Mouse (Mus musculus) heart, embryonic 15.5 days (tissue): Measurements from ENCODE around the gene Arntl2. TPM values are rescaled to one million over a fixed set of nuclear protein-coding genes. Genes with fewer than 3 reads are reported as not detected.
"Not testable (repeated sequence)": the region's sequence is repeated elsewhere in the genome, so short reads cannot be mapped to it uniquely, and the experiment has no call there.

Source experiments
- ATAC-seq: fragments of 200-750 bp; cut with Nextera tagmentation; replicated peaks from 2 replicates; pipeline ENCODE4 v1.8.0; 2017; ENCODE audit warnings: low read depth, moderate TSS enrichment; ENCODE audit not compliant: insufficient number of reproducible peaks, insufficient read depth, low FRiP score
- H3K27ac ChIP-seq: fragments of 300-500 bp; sonication (generic); 2 replicates; pipeline ENCODE4 v1.5.1; 2015; ENCODE audit warnings: mild to moderate bottlenecking, inconsistent platforms
- H3K27me3 ChIP-seq: fragments of 300-500 bp; sonication (generic); 2 replicates; pipeline ENCODE4 v1.6.1; 2015; ENCODE audit warnings: inconsistent platforms
- H3K36me3 ChIP-seq: fragments of 300-500 bp; sonication (generic); 2 replicates; pipeline ENCODE4 v1.6.1; 2015; ENCODE audit warnings: mild to moderate bottlenecking, inconsistent platforms
- H3K4me1 ChIP-seq: fragments of 300-500 bp; sonication (generic); replicated peaks from 2 replicates; pipeline ENCODE4 v1.6.1; 2015; ENCODE audit warnings: inconsistent platforms
- H3K4me2 ChIP-seq: fragments of 300-500 bp; sonication (generic); 2 replicates; pipeline ENCODE4 v1.6.1; 2015; ENCODE audit warnings: inconsistent platforms, mild to moderate bottlenecking, moderate library complexity
- H3K4me3 ChIP-seq: fragments of 300-500 bp; sonication (generic); 2 replicates; pipeline ENCODE4 v1.5.1; 2015; ENCODE audit warnings: mild to moderate bottlenecking, inconsistent platforms
- H3K9ac ChIP-seq: fragments of 300-500 bp; sonication (generic); 2 replicates; pipeline ENCODE4 v1.6.1; 2015; ENCODE audit warnings: mild to moderate bottlenecking, inconsistent platforms
- H3K9me3 ChIP-seq: fragments of 300-500 bp; sonication (generic); replicated peaks from 2 replicates; pipeline ENCODE4 v1.6.1; 2016; ENCODE audit warnings: inconsistent platforms
- WGBS: fragments of 180-500 bp; shearing (Covaris S2); methylation state at CpG from one replicate; pipeline ENCODE4 v1.1.7; 2015; ENCODE audit warnings: mixed read lengths; 5-methylcytosine and 5-hydroxymethylcytosine counted together
- polyA plus RNA-seq: library from polyadenylated mRNA; unstranded; fragments of >200 nt; fragmentation: Nextera tagmentation; extraction: Ambion mirVana; gene quantifications from 2 replicates; pipeline ENCODE4 v1.2.1, GENCODE M21; 2015

Arntl2 gene
- polyA plus RNA-seq, 1 experiment from 2014 or later, result 2.6 TPM

DNA sequence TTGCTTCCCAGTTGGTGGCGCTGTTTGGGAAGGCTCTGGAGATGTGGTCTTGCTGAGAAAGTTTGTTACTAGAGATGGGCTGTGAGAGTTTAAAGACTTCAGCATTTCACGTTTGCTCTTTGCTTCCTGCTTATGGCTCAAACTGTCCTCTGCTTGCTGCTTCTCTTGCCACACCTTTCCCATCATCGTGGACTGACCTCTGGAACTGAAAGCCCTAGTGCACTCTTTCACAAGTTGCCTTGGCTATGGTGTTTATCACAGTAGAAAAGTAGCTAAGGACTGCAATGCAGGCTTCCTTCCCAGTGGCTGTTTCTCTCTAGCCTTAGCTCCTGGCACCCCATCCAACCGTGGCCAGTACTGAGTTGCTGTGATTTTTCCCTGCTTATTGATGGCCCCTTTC is 35.1 kb upstream of the Arntl2 start:
- ATAC-seq, result no peak
- Histone ChIP-seq H3K36me3 (peaks cover 10% of the 10 kb centered on the region; the same call in 1 of the 2 replicates), H3K27ac (no peak overlapping the region), H3K4me2 (no peak overlapping the region), H3K27me3 (no peaks in the 10 kb centered on the region), H3K9me3 (no peaks in the 10 kb centered on the region), H3K4me1 (no peaks in the 10 kb centered on the region), H3K9ac (no peak overlapping the region), H3K4me3 (no peak overlapping the region)
- 60% methylated on average over 4 of the region's 4 CpGs for WGBS

DNA sequence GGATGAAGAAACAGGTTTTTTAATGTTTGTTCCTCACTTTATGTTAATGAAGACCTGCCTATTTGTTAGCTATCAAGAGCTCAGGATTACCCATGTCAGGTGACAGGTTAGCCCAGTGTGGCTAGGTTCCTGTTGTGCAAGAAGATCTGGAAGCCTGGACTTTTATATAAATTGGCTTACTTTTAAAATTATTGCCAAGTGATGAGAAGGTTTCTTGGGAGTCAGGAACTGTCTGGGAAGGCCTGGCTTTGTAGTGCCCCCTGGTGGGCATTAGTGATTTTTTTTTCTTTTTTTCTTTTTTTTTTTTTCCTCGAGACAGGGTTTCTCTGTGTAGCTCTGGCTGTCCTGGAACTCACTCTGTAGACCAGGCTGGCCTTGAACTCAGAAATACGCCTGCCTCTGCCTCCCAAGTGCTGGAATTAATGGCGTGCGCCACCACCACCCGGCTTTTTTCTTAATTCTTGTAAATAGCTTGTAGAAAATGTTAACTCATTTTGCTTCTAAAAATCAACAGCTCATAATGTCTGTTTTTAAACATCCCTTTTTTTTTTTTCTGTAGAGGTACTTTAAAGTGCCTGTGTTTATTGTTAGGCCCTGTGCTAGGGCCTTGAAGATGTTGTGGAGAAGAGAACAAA is 33.5 kb upstream of the Arntl2 start:
- H3K9ac ChIP-seq, result no peak overlapping the region
- no peak overlapping the region for H3K4me2 ChIP-seq
- H3K9me3 ChIP-seq, result no peaks in the 10 kb centered on the region
- no peak overlapping the region for H3K27ac ChIP-seq
- no peaks in the 10 kb centered on the region for H3K27me3 ChIP-seq
- WGBS, result 66% methylated on average over 5 of the region's 5 CpGs
- H3K4me3 ChIP-seq, result no peak overlapping the region
- no peak for ATAC-seq
- H3K36me3 ChIP-seq, result peaks cover 24% of the 10 kb centered on the region
- H3K4me1 ChIP-seq, result no peaks in the 10 kb centered on the region

DNA sequence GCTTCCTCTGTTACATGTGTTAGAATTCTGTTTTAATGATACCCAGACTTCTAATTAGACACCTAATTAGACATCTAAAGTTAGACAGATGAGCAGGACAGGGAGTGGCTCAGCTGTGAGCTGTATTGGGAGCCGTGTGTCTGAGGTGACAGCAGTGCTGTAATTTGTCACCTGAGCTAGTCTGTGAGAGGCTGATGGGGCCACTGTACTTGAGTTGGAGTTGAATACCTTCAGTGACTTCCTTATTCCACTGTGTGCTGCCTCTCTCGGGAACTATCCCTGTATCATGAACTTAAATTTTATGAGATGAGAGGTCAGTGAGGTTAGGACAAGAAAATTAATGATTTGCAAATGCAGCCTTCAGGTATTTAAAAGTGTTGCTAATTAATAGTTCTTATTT is 31.3 kb upstream of the Arntl2 start:
- H3K4me2 ChIP-seq, result no peak overlapping the region
- H3K4me3 ChIP-seq, result no peak overlapping the region

DNA sequence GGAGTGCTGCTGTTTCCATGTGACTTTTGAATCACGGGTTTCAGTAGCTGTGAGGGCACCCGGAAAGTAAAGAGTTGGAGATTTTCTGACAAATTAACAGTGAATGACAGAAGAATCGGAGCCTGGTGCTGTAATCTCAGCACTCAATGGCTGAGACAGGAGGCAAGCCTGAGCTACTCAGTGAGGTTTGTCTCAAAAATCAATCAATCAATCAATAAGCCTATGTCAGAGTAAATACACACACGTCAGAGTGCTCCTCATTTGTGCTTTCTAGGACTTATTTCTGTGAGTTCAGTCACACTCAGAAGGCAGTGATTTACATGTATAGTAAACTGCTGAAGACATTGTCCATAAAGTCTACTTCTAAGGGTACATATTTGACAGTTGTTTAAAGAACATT is 30.6 kb upstream of the Arntl2 start:
- H3K36me3 ChIP-seq, result peaks cover 44% of the 10 kb centered on the region
- WGBS, result 83% methylated on average over 4 of the region's 4 CpGs
- H3K4me3 ChIP-seq, result no peak overlapping the region
- no peak overlapping the region for H3K9ac ChIP-seq
- H3K27ac ChIP-seq, result no peak overlapping the region
- no peak overlapping the region for H3K4me2 ChIP-seq
- no peaks in the 10 kb centered on the region for H3K4me1 ChIP-seq
- no peaks in the 10 kb centered on the region for H3K27me3 ChIP-seq
- no peaks in the 10 kb centered on the region for H3K9me3 ChIP-seq
- ATAC-seq, result no peak

More for the DNA sequence above, 31.3 kb upstream of the Arntl2 start:
- peaks cover 41% of the 10 kb centered on the region for H3K36me3 ChIP-seq
- H3K9ac ChIP-seq, result no peak overlapping the region
- no peak overlapping the region for H3K27ac ChIP-seq
- no peak for ATAC-seq
- H3K9me3 ChIP-seq, result no peaks in the 10 kb centered on the region
- no peaks in the 10 kb centered on the region for H3K27me3 ChIP-seq
- H3K4me1 ChIP-seq, result no peaks in the 10 kb centered on the region
- 41% methylated on average over 2 of the region's 2 CpGs for WGBS

DNA sequence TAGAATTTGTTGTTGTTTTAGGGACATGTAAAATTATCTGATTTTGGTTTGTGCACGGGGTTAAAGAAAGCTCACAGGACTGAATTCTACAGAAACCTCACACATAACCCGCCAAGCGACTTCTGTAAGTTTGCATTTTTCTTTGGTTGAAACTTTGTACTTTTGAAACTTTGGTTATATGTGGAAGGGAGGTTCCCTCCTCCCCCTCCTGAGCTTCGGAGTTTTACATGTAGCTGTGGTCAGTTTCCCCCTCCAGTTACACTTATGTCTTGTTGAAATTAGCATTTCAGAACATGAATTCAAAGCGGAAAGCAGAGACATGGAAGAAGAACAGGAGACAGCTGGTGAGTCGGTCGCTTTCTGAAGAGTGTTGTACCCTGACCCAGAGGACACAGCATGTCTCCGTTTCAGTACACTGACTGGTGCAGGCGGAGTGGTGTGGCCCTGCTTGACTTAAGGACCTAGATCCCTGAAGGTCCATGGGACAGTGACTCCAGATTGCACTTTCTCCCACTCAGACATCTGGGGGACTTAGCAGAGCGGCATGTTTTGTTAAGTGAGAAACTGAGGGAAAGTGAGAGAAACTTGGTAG is 26.9 kb upstream of the Arntl2 start:
- Histone ChIP-seq H3K27me3 (no peaks in the 10 kb centered on the region), H3K9me3 (no peaks in the 10 kb centered on the region), H3K4me2 (no peak overlapping the region), H3K9ac (no peak overlapping the region), H3K27ac (no peak overlapping the region), H3K4me1 (no peaks in the 10 kb centered on the region), H3K36me3 (peaks cover 65% of the 10 kb centered on the region), H3K4me3 (no peak overlapping the region)
- 88% methylated on average over 10 of the region's 10 CpGs for WGBS
- ATAC-seq, result no peak

DNA sequence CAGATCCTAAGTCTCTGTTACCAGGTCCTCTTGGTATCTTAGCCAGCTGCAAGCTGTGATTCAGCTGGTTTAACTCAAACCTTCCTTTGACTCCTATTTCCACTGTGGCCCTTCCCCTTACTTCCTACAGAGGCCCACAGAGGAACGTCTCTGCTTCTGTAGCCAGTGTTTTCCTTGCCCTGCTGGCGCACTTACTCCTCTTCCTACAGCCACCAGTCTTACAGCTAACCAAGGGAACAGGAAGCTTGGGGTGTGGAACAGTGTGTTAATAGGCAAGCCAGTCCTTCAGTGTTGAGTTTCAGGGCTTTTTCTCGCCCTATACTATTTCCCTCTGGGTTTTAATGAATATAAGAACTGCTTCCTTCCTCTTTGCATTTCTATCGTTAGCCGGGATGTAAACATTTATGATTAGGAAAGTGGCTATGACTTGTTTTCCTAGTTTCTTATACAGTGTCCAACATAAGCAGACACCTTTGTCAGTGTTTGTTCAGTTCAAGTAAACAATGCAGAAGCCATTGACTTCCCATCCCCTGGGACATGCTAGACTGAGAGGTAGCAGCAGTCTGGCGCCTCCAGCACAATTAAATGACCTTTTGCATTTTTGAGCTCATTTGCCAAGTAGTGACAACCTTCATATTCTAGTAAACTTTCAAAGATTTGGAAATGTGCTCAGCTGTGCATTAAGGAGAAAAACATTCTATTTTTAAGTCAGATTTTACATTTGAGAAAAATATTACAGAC is 25.7 kb upstream of the Arntl2 start:
- WGBS, result 55% methylated on average over 6 of the region's 6 CpGs
- peak; percentile 66 for ATAC-seq

DNA sequence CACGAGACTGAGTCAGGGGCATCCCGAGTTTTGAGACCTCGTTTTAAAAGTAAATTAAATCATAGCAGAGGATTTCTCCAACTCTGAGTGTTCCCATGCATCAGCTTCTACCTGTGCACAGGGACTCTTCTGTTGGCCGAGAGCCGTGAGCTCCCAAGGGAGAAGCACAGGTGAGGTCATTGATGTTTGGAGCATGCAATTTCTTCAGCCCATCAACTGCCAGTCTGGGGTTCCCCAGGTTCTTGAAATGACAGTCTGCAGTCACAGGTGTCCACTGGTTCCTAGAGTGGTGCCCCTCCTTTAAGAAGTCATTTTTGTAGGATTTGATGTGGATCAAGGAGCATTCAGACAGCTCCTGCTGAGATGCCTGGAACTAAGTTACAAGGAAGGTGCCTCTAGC is 25.0 kb upstream of the Arntl2 start:
- no peak for ATAC-seq
- Histone ChIP-seq H3K4me1 (no peaks in the 10 kb centered on the region), H3K27me3 (no peaks in the 10 kb centered on the region), H3K9ac (no peak overlapping the region), H3K4me2 (no peak overlapping the region), H3K4me3 (no peak overlapping the region), H3K36me3 (peaks cover 68% of the 10 kb centered on the region), H3K9me3 (no peaks in the 10 kb centered on the region), H3K27ac (no peak overlapping the region)
- 86% methylated on average over 5 of the region's 5 CpGs for WGBS

More for the DNA sequence above, 25.7 kb upstream of the Arntl2 start:
- peak overlapping the region; percentile 23; the same call in 1 of the 2 replicates for H3K27ac ChIP-seq
- no peak overlapping the region for H3K9ac ChIP-seq
- H3K4me1 ChIP-seq, result no peaks in the 10 kb centered on the region
- H3K27me3 ChIP-seq, result no peaks in the 10 kb centered on the region
- peaks cover 72% of the 10 kb centered on the region for H3K36me3 ChIP-seq
- H3K9me3 ChIP-seq, result no peaks in the 10 kb centered on the region
- H3K4me2 ChIP-seq, result no peak overlapping the region
- H3K4me3 ChIP-seq, result no peak overlapping the region

DNA sequence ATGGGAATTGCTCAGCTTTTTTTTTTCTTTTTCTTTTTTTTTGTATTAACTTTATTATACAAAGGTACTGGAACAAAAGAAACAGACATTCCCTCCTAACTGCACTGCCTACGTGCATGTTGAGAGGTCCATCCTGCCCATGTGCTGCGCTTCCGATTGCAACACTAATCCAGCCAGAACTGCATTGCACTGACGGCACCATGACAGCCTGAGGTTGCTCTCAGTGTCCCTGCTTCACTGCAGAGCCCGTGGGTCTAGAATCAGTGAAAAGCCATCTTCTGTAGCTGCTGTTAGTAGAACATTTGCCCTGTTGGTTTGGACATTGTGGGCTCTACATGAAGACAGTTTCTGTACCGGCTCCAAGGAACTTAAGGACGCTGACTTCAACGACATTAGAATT is 20.0 kb upstream of the Arntl2 start:
- H3K36me3 ChIP-seq, result peaks cover 34% of the 10 kb centered on the region
- not testable (repeated sequence) for H3K4me2 ChIP-seq, ATAC-seq, H3K9ac ChIP-seq, H3K4me3 ChIP-seq, H3K9me3 ChIP-seq, H3K27ac ChIP-seq, H3K27me3 ChIP-seq
- 66% methylated on average over 8 of the region's 8 CpGs for WGBS
- peaks cover 13% of the 10 kb centered on the region for H3K4me1 ChIP-seq

DNA sequence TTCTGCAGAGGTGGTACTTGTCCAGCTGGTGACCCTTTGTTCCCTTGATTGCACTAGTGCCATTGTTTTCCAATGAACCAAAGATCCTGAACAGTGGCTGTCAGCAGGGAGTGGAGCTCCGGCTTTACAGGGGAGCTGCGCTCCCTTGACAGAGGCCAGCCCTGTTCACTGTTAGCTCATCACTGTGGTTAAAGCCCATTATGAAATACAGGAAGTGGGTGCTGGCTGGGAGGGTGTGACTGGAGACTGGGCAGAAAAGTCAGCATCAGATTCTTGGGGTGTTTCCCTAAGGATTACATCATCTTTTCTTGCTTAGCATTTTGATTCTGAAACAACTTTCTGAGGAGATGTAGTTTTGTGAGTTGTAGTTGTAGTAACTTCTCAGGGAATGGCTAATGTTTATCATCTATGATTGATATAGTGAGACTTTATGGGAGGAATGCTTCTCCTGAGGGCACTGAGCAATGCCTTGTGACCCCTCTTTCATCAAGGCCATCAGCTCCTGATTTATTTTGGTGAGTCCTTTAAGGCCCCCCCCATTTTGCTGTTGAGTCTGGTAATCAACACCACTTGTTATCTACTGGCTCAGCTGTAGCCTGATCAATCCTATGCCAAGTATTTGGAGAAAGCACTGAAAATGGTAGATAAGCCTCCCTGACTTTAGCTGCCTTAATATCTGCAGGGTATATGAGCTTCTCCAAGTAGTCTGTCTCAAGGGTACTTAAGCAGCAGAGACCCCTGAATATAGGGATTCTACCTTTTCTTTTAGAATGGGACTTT is 19.1 kb upstream of the Arntl2 start:
- Histone ChIP-seq H3K36me3 (peaks cover 32% of the 10 kb centered on the region), H3K27ac (no peak overlapping the region; the same call in 1 of the 2 replicates)

DNA sequence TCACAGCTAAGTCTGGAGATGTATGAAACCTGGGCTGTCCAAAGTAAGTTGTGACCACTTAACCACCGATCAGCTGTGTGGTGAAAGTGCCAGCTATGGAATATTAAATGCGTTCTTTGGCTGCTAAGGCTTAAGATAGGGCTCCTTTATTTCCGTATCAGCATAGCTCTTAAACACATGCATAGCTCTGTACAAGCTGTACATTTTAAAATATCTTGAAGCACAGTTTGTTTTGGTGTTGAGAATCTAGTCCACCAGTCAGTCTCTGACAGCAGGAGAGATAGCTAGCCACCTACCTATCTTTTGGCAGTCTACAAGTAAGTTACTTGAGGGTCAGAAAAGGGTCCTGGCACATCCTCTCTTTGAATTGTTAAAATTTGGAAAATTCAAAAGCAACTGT is 17.8 kb upstream of the Arntl2 start:
- ATAC-seq, result no peak
- H3K27ac ChIP-seq, result no peak overlapping the region
- no peak overlapping the region for H3K4me3 ChIP-seq
- H3K9ac ChIP-seq, result no peak overlapping the region
- H3K36me3 ChIP-seq, result peaks cover 23% of the 10 kb centered on the region
- H3K4me2 ChIP-seq, result no peak overlapping the region
- H3K4me1 ChIP-seq, result peaks cover 13% of the 10 kb centered on the region
- H3K27me3 ChIP-seq, result no peaks in the 10 kb centered on the region
- 55% methylated on average over 3 of the region's 3 CpGs for WGBS
- H3K9me3 ChIP-seq, result no peaks in the 10 kb centered on the region

More for the DNA sequence above, 19.1 kb upstream of the Arntl2 start:
- H3K27me3 ChIP-seq, result no peaks in the 10 kb centered on the region
- H3K4me2 ChIP-seq, result no peak overlapping the region
- H3K4me3 ChIP-seq, result no peak overlapping the region
- no peaks in the 10 kb centered on the region for H3K9me3 ChIP-seq
- H3K9ac ChIP-seq, result no peak overlapping the region
- WGBS, result 19% methylated on average over 2 of the region's 2 CpGs
- peak; percentile 62 for ATAC-seq
- peaks cover 13% of the 10 kb centered on the region for H3K4me1 ChIP-seq

DNA sequence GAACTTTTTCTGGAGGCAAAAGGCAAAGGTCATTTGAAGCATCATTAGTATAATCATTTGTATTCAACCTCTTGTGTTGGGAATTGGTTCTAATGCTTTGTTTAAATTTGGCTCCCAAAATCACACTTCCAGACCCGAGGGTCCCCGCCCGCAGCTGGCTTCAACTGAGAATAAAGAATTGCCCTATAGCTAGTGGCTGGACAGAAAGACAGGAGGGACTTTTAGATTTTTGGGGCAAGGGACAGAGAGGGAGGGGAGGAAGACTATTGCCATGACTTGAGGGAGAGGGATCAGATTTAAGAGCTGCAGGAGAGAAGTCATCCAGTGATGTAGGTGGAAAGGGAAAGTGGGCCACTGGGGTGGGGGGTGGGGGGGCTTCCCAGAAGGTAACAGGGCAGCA is 14.3 kb upstream of the Arntl2 start:
- ATAC-seq, result no peak
- H3K27ac ChIP-seq, result no peak overlapping the region
- no peak overlapping the region for H3K4me3 ChIP-seq
- peaks cover 10% of the 10 kb centered on the region for H3K4me1 ChIP-seq
- no peaks in the 10 kb centered on the region for H3K27me3 ChIP-seq
- 93% methylated on average over 3 of the region's 3 CpGs for WGBS
- H3K9me3 ChIP-seq, result no peaks in the 10 kb centered on the region
- no peak overlapping the region for H3K9ac ChIP-seq
- peaks cover 7% of the 10 kb centered on the region; the same call in 1 of the 2 replicates for H3K36me3 ChIP-seq
- H3K4me2 ChIP-seq, result no peak overlapping the region
